Mouse (Mus musculus) liver, embryonic 16.5 days (tissue): ENCODE results near the gene Gucd1. TPM values are rescaled to one million over a fixed set of nuclear protein-coding genes. Genes with fewer than 3 reads are reported as not detected.

Experiments
- ATAC-seq: fragments of 200-750 bp; cut with Nextera tagmentation; 2 replicates; pipeline ENCODE4 v1.8.0; 2017; ENCODE audit warnings: low read depth, mild to moderate bottlenecking, moderate number of reproducible peaks, moderate library complexity
- H3K27ac ChIP-seq: fragments of 300-500 bp; sonication (generic); 2 replicates; pipeline ENCODE4 v1.5.1; 2014; ENCODE audit warnings: mild to moderate bottlenecking, low read length
- H3K27me3 ChIP-seq: fragments of 300-500 bp; sonication (generic); 2 replicates; pipeline ENCODE4 v1.6.1; 2014; ENCODE audit warnings: low read depth, low read length, mixed read lengths; ENCODE audit not compliant: control insufficient read depth, insufficient read depth
- H3K36me3 ChIP-seq: fragments of 300-500 bp; sonication (generic); 2 replicates; pipeline ENCODE4 v1.6.1; 2014; ENCODE audit warnings: mild to moderate bottlenecking; ENCODE audit not compliant: control insufficient read depth, insufficient read depth
- H3K4me1 ChIP-seq: fragments of 300-500 bp; sonication (generic); 2 replicates; pipeline ENCODE4 v1.6.1; 2014; ENCODE audit warnings: low read depth, low read length, mixed read lengths; ENCODE audit not compliant: control insufficient read depth
- H3K4me2 ChIP-seq: fragments of 300-500 bp; sonication (generic); 2 replicates; pipeline ENCODE4 v1.6.1; 2014; ENCODE audit warnings: low read depth, low read length, mixed read lengths
- H3K4me3 ChIP-seq: fragments of 300-500 bp; sonication (generic); 2 replicates; pipeline ENCODE4 v1.5.1; 2014; ENCODE audit warnings: low read depth, mild to moderate bottlenecking, low read length
- H3K9ac ChIP-seq: fragments of 300-500 bp; sonication (generic); 2 replicates; pipeline ENCODE4 v1.6.1; 2014; ENCODE audit warnings: low read depth, low read length
- H3K9me3 ChIP-seq: fragments of 300-500 bp; sonication (generic); replicated peaks from 2 replicates; pipeline ENCODE4 v1.6.1; 2016; ENCODE audit warnings: low read length; ENCODE audit not compliant: control insufficient read depth
- WGBS: fragments of 180-500 bp; shearing (Covaris S2); extraction: QIAGEN DNeasy Blood & Tissue Kit; methylation state at CpG from one replicate; pipeline ENCODE4 v1.1.7; 2014; ENCODE audit not compliant: insufficient replicate concordance; 5-methylcytosine and 5-hydroxymethylcytosine counted together
- polyA plus RNA-seq: library from polyadenylated mRNA; unstranded; fragments of >200 nt; fragmentation: Nextera tagmentation; extraction: Ambion mirVana; gene quantifications from 2 replicates; pipeline ENCODE4 v1.2.1, GENCODE M21; 2015

The Gucd1 gene
- polyA plus RNA-seq, 1 experiment from 2014 or later = 69.3 TPM

GRCm38 (mm10) chr10:75307130-75307529 is 210.6 kb downstream of the Gucd1 start:
- WGBS = 31% methylated on average over 7 of the region's 7 CpGs
- peaks cover 11% of the 10 kb centered on the region for H3K36me3 ChIP-seq
- no peaks in the 10 kb centered on the region for H3K27me3 ChIP-seq
- no peaks in the 10 kb centered on the region for H3K9me3 ChIP-seq
- ATAC-seq = no peak
- no peak overlapping the region for H3K9ac ChIP-seq
- no peak overlapping the region for H3K27ac ChIP-seq
- H3K4me2 ChIP-seq = no peak overlapping the region
- H3K4me1 ChIP-seq = peaks cover 8% of the 10 kb centered on the region
- no peak overlapping the region for H3K4me3 ChIP-seq

GRCm38 (mm10) chr10:75304413-75304812 is 213.4 kb downstream of the Gucd1 start:
- peaks cover 11% of the 10 kb centered on the region for H3K36me3 ChIP-seq
- no peak overlapping the region for H3K27ac ChIP-seq
- ATAC-seq = peak; percentile 65
- peaks cover 14% of the 10 kb centered on the region for H3K4me1 ChIP-seq
- no peak overlapping the region for H3K4me2 ChIP-seq
- H3K4me3 ChIP-seq = no peak overlapping the region
- no peak overlapping the region; the same call in 1 of the 2 replicates for H3K9ac ChIP-seq
- WGBS = 26% methylated on average over 6 of the region's 6 CpGs
- H3K9me3 ChIP-seq = no peaks in the 10 kb centered on the region
- no peaks in the 10 kb centered on the region for H3K27me3 ChIP-seq

GRCm38 (mm10) chr10:75304049-75304405 is 213.7 kb downstream of the Gucd1 start:
- 57% methylated on average over 5 of the region's 5 CpGs for WGBS
- Histone ChIP-seq H3K27me3 (no peaks in the 10 kb centered on the region), H3K4me2 (no peak overlapping the region), H3K9me3 (no peaks in the 10 kb centered on the region), H3K4me3 (no peak overlapping the region), H3K9ac (no peak overlapping the region), H3K36me3 (peaks cover 8% of the 10 kb centered on the region), H3K4me1 (peaks cover 14% of the 10 kb centered on the region), H3K27ac (no peak overlapping the region)
- ATAC-seq = no peak

GRCm38 (mm10) chr10:75303324-75304048 is 214.3 kb downstream of the Gucd1 start:
- 34% methylated on average over 8 of the region's 8 CpGs for WGBS
- ATAC-seq = no peak
- Histone ChIP-seq H3K27ac (no peak overlapping the region), H3K4me3 (no peak overlapping the region), H3K9me3 (no peaks in the 10 kb centered on the region), H3K4me1 (peaks cover 14% of the 10 kb centered on the region), H3K9ac (no peak overlapping the region), H3K4me2 (no peak overlapping the region), H3K36me3 (peaks cover 8% of the 10 kb centered on the region), H3K27me3 (no peaks in the 10 kb centered on the region)

- no peak overlapping the region for H3K27ac ChIP-seq
- H3K4me3 ChIP-seq = no peak overlapping the region
- no peak overlapping the region for H3K4me2 ChIP-seq
- H3K36me3 ChIP-seq = peaks cover 3% of the 10 kb centered on the region; the same call in 1 of the 2 replicates
- H3K9me3 ChIP-seq = no peaks in the 10 kb centered on the region
- no peak for ATAC-seq
- no peak overlapping the region for H3K9ac ChIP-seq
- H3K4me1 ChIP-seq = peaks cover 14% of the 10 kb centered on the region
- no peaks in the 10 kb centered on the region for H3K27me3 ChIP-seq
- 59% methylated on average over 4 of the region's 4 CpGs for WGBS
These were observed 215.2 kb downstream of the Gucd1 start for GRCm38 (mm10) chr10:75302536-75302935.

GRCm38 (mm10) chr10:75301937-75302336 is 215.8 kb downstream of the Gucd1 start:
- Histone ChIP-seq H3K9me3 (no peaks in the 10 kb centered on the region), H3K4me3 (no peak overlapping the region), H3K4me1 (peaks cover 10% of the 10 kb centered on the region), H3K36me3 (no peaks in the 10 kb centered on the region), H3K4me2 (no peak overlapping the region), H3K27me3 (no peaks in the 10 kb centered on the region), H3K9ac (no peak overlapping the region), H3K27ac (no peak overlapping the region)
- WGBS = 17% methylated on average over 4 of the region's 4 CpGs
- ATAC-seq = peak; percentile 39

- Histone ChIP-seq H3K27ac (no peak overlapping the region), H3K27me3 (no peaks in the 10 kb centered on the region), H3K4me2 (no peak overlapping the region), H3K36me3 (no peaks in the 10 kb centered on the region), H3K9me3 (no peaks in the 10 kb centered on the region), H3K9ac (no peak overlapping the region), H3K4me3 (no peak overlapping the region), H3K4me1 (peaks cover 6% of the 10 kb centered on the region; the same call in 1 of the 2 replicates)
- ATAC-seq = no peak
- 43% methylated on average over 12 of the region's 12 CpGs for WGBS
These were observed 216.5 kb downstream of the Gucd1 start for GRCm38 (mm10) chr10:75301195-75301806.

Other genes starting within 250 kb of the Gucd1 start
- 1.9 and 2.0 TPM in 2 replicates for gene Adora2a, start 201.1 kb downstream of the Gucd1 start, polyA plus RNA-seq
- 29.5 and 40.4 TPM in 2 replicates for gene Upb1, start 116.9 kb downstream of the Gucd1 start, polyA plus RNA-seq
- gene Snrpd3, start 421 bp downstream of the Gucd1 start, polyA plus RNA-seq = 56.9 and 61.7 TPM in 2 replicates
- 0.05 and 0.06 TPM in 2 replicates for gene Lrrc75b, start 42.4 kb upstream of the Gucd1 start, polyA plus RNA-seq
- 27.7 and 40.9 TPM in 2 replicates for gene Ggt1, start 43.6 kb upstream of the Gucd1 start, polyA plus RNA-seq
- 0.77 and 0.98 TPM in 2 replicates for gene Ggt5, start 71.4 kb upstream of the Gucd1 start, polyA plus RNA-seq
- gene Susd2, start 126.0 kb upstream of the Gucd1 start, polyA plus RNA-seq = 1.8 and 2.3 TPM in 2 replicates
- gene Cabin1, start 246.4 kb upstream of the Gucd1 start, polyA plus RNA-seq = 11.6 and 13.6 TPM in 2 replicates